Mouse (Mus musculus) monocyte, adult 2 months (primary cell): ENCODE measurements around the gene Plekhg1.

ENCODE experiments used
- DNase-seq, 2 experiments: peaks; one replicate each; pipeline ENCODE4 v3.0.0; 2022; ENCODE audit warnings: low spot score in 2 of 2, low read depth in 1 of 2

The Plekhg1 gene

DNA sequence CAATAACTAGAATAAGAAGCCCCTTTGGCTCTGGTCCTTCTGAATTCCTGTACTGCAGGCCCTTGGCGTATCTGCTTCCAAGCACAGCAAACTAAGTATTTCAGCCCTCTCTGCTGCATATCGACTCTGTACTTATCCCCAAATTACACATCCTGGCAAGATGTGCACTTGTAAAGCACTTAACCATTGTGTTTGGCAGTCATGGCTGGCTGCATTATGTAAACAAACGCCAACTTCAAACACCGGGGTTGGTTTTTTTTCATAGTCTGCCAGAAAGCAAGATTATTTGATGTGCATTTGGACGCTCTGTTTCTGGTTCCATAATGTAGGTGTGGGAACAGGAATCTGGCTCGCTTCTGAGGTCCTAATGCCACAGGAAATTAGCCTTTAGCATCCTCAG lies 83.7 kb downstream of the Plekhg1 start:
- no peak for DNase-seq

DNA sequence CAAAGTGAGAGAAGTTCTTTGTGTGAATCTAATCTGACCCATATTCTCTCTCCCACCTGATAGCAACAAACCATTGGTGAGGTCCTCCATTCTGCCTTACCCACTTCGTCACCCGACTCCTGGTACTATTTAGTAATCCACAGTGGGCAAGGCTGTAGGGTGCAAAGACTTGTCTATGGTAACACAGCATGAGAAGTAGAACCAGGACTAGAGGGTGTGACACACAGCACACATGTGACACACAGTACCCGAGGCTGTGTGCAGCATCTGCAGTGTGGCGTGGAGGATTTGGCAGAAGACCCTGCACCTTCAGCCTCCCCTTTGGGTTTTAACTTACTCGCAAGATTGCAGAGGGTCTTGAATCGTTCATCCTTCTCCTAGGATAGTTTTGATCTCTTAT lies 85.9 kb downstream of the Plekhg1 start:
- DNase-seq, result no peak

- no peak for DNase-seq
These were observed 87.2 kb downstream of the Plekhg1 start for GRCm38 (mm10) chr10:3827368-3827767.

DNA sequence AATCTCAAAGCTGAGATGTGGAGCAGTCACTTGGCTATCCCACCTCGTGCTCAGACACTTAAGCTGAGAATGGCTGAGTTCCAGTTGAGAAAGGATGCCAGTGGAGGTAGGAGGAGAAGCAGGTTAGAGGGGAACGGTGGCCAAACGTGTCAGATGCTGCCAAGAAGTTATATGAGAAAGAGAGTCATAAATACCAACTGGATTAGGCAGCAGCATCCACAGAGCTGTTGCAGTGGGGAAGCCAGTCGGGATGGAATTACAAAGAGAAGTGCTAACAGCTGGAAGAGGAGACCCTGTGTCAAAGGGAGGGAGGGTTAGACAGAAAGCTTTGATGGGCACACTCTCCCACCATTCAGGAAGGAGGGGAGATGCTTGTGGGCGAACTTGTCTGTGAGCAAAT lies 89.3 kb downstream of the Plekhg1 start:
- no peak for DNase-seq

- DNase-seq, result no peak
These were observed 90.5 kb downstream of the Plekhg1 start for GRCm38 (mm10) chr10:3830618-3831017.

DNA sequence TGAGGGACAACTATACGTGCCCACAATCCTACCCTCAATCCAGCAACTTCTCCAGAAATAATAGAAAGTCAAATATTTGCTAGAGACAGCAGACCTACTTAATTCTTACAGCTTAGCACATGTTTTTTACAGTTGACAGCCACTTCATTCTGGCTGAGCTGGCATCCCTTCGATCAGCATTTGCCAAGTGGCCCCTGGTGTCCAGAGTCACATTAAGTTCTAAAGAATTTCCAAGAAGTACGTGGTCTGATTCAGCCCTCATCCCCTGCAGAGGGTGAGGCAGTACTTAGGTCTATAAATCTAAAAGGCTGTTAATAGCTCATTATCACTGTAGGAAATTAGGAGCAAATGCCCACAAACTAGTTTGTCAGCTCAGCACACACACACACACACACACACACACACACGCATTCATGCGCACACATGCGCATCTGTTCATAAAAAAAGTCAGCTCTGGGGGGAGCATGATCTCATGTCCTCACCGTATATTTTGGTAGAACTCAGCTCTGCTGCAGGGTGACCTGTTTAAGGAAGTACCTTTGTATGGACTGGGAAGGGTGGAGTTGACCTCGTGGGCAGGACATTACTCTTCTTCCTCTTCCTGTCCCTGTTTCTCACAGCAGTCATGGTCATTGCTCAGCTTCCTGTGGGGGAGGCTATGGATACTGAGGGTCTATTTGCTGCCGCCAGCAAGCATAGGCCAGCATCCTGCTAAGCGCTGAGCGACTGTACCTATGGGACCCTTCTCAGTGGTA lies 91.6 kb downstream of the Plekhg1 start:
- no peak for DNase-seq

GRCm38 (mm10) chr10:3834060-3834459 lies 93.9 kb downstream of the Plekhg1 start:
- no peak for DNase-seq

DNA sequence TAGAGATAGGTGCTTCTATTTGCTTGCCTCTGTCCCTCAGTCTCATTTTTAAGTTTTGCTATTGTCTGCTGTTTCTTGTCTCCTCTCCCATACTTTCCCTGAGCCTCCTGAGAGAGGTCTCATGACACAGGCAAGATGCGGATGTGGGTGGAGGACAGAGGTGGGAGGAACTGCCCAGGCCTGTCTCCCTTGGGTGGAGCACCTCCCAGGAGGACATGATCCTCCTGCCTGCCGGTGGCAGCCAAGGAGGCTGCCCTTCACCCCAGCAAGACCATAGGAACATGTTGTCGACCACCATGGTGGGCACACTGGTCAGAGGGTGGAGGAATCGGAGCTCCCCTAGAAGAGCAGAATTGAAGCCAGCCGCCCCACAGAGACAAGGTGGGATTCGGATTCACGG lies 94.5 kb downstream of the Plekhg1 start:
- DNase-seq, result no peak

DNA sequence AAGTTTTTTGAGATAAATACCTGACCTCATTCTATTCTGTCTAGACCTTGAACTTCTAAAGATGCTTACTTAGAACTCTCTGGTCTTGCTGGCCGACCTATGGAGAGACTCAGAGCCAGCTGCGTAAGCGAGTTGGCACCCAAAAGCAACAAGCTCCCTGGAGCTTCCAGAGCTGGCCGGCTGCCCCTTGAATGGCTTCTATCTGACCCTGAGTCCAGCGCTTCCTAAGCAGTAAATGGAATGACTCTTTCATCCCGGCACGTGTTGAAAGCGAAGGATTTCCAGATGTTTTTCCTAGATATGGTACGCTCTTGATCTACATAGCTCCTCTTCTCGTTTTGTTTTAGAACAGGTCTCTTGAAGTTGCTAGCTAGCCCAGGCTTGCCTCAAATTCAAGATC lies 95.5 kb downstream of the Plekhg1 start:
- DNase-seq, result no peak

GRCm38 (mm10) chr10:3839748-3840432 lies 99.7 kb downstream of the Plekhg1 start:
- no peak for DNase-seq

DNA sequence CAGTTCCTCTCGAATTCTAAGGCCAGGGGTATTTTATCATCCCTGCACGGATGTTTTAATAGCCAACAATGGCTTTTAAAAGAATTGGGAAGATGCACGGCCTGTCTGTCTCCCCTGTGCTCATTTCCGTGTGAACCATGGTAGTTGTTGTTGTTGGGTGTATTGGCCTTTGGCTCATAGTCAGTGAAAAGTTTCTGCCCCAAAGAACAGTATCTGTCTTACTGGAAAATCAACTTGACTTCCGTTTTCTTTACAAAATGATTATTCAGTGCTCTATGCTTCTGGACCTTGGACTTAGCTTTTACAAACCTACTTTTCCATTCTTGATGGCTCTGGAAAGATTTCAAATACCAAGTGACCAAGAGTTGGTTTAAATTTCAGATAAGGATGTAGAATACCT lies 104.3 kb downstream of the Plekhg1 start:
- no peak for DNase-seq

DNA sequence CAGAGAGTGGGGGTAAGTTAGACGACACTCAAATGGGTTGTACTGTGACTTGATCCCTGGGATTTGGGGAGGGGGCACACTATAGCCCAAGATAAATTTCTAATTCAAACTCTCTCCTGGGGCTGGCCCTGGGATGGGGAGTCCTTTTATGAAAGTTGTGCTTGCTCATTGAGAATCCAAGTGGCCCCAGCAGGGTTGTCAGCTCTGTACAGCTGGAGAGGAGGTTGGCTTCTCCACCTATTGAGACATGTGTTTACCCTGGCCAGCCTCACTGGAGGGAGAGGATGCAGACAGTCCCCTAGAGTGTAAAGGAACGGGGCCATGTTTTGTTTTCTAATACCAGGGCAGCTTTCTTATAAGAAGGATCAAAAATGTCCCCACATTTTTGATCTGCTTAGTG lies 106.9 kb downstream of the Plekhg1 start:
- DNase-seq, result no peak

GRCm38 (mm10) chr10:3851461-3851860 lies 111.3 kb downstream of the Plekhg1 start:
- DNase-seq, result no peak

GRCm38 (mm10) chr10:3852733-3853132 lies 112.6 kb downstream of the Plekhg1 start:
- no peak for DNase-seq

DNA sequence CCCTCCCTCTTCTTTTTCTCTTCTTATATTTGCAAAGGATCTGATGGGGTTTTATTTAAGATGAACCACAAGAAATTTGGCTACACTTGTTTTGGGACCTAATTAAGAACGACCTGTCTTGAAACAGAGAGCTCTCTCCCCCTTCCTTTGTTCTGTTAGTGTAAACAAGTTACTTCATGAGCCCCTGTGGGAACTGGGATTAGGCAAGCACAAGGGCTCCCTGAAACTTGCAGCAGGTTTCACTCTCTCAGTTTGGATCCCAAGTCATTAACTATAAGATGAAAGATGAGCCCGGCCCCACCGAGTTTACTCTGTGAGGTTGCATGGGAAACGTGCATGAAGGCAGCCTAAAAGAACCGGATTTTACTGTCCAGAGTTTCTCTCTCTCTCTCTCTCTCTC lies 117.7 kb downstream of the Plekhg1 start:
- DNase-seq, result no peak

- DNase-seq, result no peak
These were observed 118.3 kb downstream of the Plekhg1 start for GRCm38 (mm10) chr10:3858437-3858836.

- no peak for DNase-seq
These were observed 119.0 kb downstream of the Plekhg1 start for GRCm38 (mm10) chr10:3858961-3859714.

GRCm38 (mm10) chr10:3863411-3864195 lies 123.4 kb downstream of the Plekhg1 start:
- DNase-seq, result no peak

DNA sequence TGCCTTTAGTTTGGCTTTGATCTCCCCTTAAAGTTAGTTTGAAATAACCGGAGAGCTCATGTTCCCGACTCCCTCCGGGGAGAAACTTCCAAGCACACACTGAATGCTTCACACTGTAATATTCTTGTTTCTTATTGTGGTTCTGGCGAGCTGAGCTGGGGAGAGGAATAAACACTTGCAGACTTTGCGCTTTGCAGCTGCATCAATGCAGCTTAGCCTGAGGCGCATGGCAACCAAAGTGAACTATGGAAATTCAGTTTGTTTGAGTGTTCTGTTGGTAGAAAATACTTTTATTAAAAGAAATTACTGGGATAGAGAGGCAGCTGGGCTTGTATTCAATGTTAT lies 124.0 kb downstream of the Plekhg1 start:
- no peak for DNase-seq

DNA sequence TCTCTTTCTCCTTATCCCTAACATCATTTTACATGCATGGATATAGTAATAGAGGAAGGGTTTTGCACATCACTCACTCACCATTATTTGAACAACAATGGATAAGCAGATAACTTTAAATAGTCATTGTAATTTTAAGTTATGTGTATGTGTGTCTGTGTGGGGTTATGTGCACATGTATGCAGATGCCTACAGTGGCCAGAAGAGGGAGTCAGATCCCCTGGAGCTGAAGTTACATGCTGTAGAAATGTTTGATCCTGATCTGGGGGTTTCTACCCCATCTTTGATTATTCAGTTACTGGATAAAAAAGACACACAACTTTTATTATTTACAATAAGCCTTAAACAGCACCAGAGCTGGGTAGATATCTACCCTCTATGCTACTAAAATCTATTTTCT lies 127.1 kb downstream of the Plekhg1 start:
- no peak for DNase-seq

GRCm38 (mm10) chr10:3870828-3871227 lies 130.7 kb downstream of the Plekhg1 start:
- no peak for DNase-seq
